Mouse (Mus musculus): ENCODE data around the gene Tkfc.
"Not testable (repeated sequence)": the region's sequence is repeated elsewhere in the genome, so short reads cannot be mapped to it uniquely, and the experiment has no call there.

Gene Tkfc

GRCm38 (mm10) chr19:10585112-10585511 lies 20.3 kb downstream of the Tkfc start:
- peak in 1 of 2 experiments; percentile 25 for DNase-seq

- no peak for DNase-seq
These were observed 21.8 kb downstream of the Tkfc start for GRCm38 (mm10) chr19:10583550-10584146.

DNA sequence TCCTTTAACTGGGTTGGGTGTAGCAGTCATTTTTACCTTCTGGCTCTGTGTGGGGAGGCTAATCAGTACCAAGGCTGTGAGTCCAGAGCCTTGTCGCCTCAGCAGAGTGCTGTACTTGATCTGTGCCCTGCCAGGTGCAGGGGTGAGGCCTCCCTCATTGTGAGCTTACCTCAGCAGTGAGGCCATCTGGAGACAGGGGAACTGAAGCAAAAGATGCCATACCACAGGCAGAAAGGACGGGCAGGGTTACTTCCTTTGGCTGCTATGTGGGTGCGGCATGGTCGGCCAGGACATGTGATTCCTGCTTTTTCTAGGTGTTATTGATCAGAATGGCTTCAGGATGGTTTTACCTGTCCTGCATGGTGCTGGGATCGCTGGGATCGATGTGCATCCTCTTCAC lies 23.5 kb downstream of the Tkfc start:
- no peak for DNase-seq

- no peak for DNase-seq
These were observed 24.7 kb downstream of the Tkfc start for GRCm38 (mm10) chr19:10580761-10581160.

DNA sequence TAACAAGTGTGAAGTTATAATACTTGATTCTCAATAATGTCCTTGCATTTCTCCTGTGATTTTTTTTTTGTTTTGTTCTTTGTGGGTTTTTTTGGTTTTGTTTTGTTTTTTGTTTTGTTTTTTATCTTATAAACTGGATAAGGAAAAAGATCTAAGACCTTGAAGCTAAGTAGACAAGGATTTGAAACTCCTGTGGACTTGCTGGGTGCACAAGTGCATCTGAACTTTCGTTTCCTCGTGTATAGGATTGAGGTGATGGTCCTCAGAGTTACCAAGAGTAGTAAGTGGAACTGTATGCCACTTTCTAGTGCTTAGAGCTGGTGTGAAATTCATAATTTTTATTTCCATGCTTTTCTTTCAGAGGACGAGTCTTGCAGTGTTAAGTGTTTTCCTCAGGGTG lies 25.4 kb downstream of the Tkfc start:
- no peak for DNase-seq

DNA sequence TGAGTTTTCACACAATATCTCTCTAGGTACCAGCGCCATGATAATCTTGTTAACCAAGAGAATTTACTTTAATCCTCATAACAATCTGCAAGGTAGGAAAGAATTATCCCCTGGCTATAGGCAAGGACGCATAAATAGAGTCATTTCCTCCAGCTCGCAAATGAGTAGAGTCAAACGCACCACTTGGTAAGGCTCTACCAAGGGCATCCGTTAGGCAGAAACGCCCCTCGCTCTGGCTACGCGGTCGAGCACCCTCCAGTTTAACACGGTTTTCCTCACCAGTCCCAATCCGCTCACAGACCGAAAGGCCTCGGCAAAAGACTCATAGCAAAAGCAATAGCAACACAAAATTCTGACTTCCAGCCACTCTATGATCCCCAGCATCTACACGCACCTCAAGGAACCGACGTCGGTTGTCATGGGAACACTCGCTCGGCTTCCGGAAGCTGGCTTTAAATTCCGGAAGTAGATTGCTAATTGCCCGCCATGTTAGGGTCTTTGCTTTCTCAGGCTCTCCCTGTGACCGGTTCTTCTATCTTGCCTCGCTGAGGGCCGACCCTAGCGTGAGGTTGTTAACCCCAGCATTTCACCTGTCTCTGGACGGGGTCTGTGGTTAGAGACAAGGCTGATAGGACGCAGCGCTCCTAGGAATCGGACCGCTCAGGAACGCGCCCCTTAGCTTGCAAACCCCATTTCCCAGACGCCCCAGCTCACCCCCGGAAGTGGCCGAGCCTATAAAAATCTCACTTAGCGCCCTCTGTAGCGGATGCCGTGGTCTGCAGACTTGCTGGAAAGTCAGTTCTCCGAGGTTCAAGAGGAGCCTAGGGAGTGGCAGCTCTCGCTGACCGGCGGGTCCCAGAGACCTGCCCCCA lies 28.5 kb downstream of the Tkfc start, which contains the start of the genes Cyb561a3 and Tmem138:
Gene Cyb561a3, plus strand, starts transcription at position 483 of the 872 bp plus-strand sequence.
Gene Tmem138, minus strand, starts transcription at position 673 of the 872 bp plus-strand sequence.
- peak; percentile 85 to 91 for DNase-seq

DNA sequence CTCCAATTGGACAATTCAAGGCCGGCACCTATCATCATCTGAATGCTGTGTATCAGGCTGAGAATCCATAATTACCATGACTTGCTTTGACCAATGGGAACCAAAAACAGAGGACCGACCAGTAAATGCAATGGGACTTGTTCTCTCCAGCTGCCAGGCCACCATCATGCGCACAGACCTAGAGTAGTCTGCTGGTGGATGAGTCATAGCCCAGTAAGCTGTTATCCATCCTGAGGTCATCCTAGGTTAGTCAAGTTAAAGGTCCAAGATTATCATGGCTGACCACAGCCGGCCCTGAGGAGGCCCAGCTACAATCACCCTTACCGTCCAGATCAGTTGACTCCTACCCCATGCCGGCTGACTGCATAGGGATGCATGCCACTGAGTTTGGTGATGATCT lies 35.8 kb downstream of the Tkfc start:
- no peak for DNase-seq

DNA sequence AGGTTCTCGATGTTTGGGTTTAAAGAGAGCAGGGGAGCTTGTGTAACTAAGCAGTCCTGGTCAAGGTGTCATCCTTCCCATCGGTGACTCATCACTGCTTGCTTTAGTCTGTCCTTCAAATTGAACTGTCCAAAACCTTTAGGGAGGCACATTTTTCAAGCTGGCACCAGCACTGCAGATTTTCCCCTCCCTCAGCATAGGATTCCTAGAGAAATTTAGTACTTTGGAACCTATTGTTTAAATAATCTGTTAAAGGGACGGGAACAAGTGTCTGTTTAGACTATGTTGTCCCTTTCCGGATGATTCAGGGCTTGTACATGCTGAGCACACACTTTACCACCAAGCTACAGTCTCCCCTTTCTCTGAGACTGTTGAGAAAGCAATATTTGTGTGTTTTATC lies 40.2 kb downstream of the Tkfc start:
- DNase-seq: no peak

DNA sequence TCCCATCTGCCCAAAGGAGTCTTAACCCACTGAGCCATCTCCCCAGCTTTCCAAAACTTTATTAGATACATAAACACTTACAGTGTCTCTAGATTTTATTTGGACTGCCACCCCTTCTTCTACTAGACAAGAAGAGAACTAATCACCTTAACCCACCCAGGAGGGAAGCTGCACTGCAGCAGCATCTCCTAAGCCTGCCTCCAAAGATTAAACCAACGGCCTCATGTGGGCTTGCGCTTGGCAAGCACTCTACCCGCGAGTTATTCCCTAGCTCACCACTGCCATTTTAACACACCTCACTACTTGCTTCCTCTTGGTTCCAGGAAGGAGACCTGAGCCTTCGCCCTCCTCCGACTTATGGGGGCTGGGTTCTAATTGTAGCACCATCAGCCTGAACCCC lies 41.2 kb downstream of the Tkfc start:
- no peak for DNase-seq

GRCm38 (mm10) chr19:10562351-10562750 lies 43.1 kb downstream of the Tkfc start:
- DNase-seq: no peak

GRCm38 (mm10) chr19:10561558-10562314 lies 43.7 kb downstream of the Tkfc start:
- no peak for DNase-seq

- no peak for DNase-seq
These were observed 45.3 kb downstream of the Tkfc start for GRCm38 (mm10) chr19:10560108-10560507.

DNA sequence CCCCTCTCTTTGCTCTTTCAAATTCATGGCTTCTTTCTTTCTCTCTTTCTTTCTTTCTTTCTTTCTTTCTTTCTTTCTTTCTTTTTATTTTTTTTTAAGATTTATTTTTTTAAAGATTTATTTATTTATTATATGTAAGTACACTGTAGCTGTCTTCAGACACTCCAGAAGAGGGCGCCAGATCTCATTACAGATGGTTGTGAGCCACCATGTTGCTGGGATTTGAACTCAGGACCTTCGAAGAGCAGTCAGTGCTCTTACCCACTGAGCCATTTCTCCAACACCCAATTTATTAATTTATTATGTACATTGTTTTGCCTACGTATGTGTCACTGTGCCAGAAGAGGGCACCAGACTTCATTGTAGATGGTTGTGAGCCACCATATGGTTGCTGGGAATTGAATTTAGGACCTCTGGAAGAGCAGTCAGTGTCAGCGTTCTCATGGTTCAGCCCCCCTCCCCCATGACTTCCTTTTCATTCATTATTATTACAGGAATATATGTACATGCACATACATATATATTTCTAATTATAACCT lies 47.5 kb downstream of the Tkfc start:
- DNase-seq: not testable (repeated sequence)

DNA sequence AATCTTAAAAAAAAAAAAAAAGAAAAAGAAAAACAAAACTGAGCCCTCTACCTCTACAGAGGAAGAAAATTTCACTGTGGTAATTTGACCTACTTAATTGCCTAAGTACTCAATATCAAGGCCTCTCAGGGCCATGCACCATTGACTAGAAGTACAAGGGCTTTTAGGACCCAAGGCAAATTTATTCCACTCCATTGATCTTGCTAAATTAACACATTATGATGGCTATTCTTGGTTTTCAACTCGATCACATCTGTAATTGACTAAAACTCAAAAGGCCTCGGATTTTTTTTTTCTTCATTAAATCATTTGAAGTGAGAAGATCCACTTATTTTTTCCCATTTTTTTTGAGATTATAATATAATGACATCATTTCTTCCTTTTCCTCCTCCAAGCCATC lies 48.0 kb downstream of the Tkfc start:
- no peak for DNase-seq

GRCm38 (mm10) chr19:10557001-10557400 lies 48.5 kb downstream of the Tkfc start:
- DNase-seq: no peak

DNA sequence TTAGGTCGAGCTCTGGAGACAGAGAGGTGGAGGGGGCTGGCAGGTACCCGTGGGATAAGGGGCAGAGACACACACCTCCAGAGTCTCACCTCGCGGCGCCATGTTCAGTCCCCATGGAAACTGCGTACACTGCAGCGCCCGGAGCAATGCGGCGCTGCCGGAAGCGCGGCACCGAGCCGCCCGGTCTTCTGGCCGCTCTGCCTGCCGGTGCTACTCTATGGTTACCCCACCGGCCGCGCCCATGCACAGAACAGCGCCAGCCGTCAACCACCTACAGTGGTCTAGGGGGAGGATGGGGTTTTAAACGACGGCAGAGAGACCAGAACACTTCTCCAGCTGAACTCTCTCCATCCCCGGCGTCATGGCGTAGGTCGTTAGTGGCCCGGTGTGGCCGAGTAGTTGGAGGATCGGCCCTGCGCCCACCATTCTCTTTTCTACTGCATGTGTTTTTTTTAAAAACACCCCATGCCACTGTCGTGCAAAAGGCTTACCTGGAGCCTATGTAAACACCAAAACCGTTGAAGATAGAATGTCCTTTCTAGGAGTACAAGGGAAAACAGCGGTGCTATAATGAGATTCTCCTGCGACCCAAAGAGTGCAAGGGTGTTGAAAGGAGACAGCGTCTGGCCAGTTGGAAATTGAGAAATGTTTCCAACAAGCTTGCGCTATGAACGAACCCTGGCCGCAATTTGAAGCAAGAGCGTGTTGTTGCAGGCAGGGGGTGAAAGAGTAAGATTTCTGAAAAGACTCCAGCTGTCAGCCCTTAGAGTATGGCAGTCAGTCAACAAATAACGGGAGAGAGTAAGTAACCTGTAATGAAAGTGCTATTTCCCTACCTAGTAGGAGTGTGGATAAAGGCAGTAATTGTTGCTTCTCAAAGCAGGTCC lies 49.6 kb downstream of the Tkfc start, which contains the start of gene Tmem216:
Gene Tmem216, minus strand, starts transcription at position 615 of the 887 bp plus-strand sequence.
- peak; percentile 78 to 83 for DNase-seq

DNA sequence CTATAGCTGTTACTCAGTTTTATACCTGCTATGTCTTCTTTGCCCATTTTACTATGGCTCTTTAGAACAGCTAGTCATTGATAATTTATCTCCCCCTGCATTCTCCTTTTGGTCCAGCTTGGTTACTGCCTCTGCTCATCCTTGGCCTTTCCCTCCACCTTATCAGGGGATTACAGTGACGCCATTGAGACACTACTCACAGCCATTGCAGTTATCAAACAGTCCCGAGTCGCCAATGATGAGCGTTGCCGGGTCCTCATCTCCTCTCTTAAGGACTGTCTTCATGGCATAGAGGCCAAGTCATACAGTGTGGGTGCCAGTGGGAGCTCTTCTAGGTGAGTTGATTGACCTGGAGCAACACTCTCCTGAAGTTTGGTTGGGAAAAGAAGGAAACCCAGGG lies 66.0 kb downstream of the Tkfc start:
- DNase-seq: no peak

All from thymus, adult 18-20 months (tissue).